Mouse (Mus musculus): ENCODE measurements around the gene Chmp4b. TPM values are rescaled to one million over a fixed set of nuclear protein-coding genes. Genes with fewer than 3 reads are reported as not detected.

Chmp4b gene
- 100 to 1,000 TPM; 199 to 204 TPM for total RNA-seq (2021)
- long read RNA-seq, experiment 1, partial matches to known transcripts: 0 of 2 reads
- long read RNA-seq, experiment 1, other reads (novel, unspliced or antisense): 2 of 2 reads
- long read RNA-seq, experiment 2, partial matches to known transcripts: 1 of 11 reads
- long read RNA-seq, experiment 2, other reads (novel, unspliced or antisense): 9 of 11 reads

GRCm38 (mm10) chr2:154651363-154651762, at the start of gene Chmp4b:
Gene Chmp4b, plus strand, starts transcription at chr2:154651705.
- DNase-seq (ENCODE audit: low spot score in 2 of 2): no peak

GRCm38 (mm10) chr2:154603007-154603637, 48.4 kb upstream of the Chmp4b start:
- no peak for DNase-seq (ENCODE audit: low spot score in 2 of 2)

- DNase-seq (ENCODE audit: low spot score in 2 of 2): peak; percentile 99 to 100
Observed at GRCm38 (mm10) chr2:154603638-154604153, 47.8 kb upstream of the Chmp4b start, which contains the start of gene Pxmp4. Gene Pxmp4, minus strand, starts transcription at chr2:154603708.

- DNase-seq (ENCODE audit: low spot score in 2 of 2): no peak
Observed at GRCm38 (mm10) chr2:154604156-154604555, 47.3 kb upstream of the Chmp4b start.

GRCm38 (mm10) chr2:154606965-154607364, 44.5 kb upstream of the Chmp4b start:
- no peak for DNase-seq (ENCODE audit: low spot score in 2 of 2)

- DNase-seq (ENCODE audit: low spot score in 2 of 2): no peak
Observed at GRCm38 (mm10) chr2:154609050-154609767, 42.3 kb upstream of the Chmp4b start.

- DNase-seq (ENCODE audit: low spot score in 2 of 2): peak; percentile 88 to 90
Observed at GRCm38 (mm10) chr2:154613118-154614115, 38.1 kb upstream of the Chmp4b start, which contains the start of the genes Zfp341 and 4930519P11Rik. Gene Zfp341, plus strand, starts transcription at chr2:154613297. Gene 4930519P11Rik, minus strand, starts transcription at chr2:154613437.

- no peak for DNase-seq (ENCODE audit: low spot score in 2 of 2)
Observed at GRCm38 (mm10) chr2:154614841-154615576, 36.5 kb upstream of the Chmp4b start.

- no peak for DNase-seq (ENCODE audit: low spot score in 2 of 2)
Observed at GRCm38 (mm10) chr2:154615674-154616073, 35.8 kb upstream of the Chmp4b start.

- DNase-seq (ENCODE audit: low spot score in 2 of 2): no peak
Observed at GRCm38 (mm10) chr2:154617061-154617460, 34.4 kb upstream of the Chmp4b start.

GRCm38 (mm10) chr2:154621684-154622083, 29.8 kb upstream of the Chmp4b start:
- DNase-seq (ENCODE audit: low spot score in 2 of 2): no peak

- no peak for DNase-seq (ENCODE audit: low spot score in 2 of 2)
Observed at GRCm38 (mm10) chr2:154624137-154624536, 27.4 kb upstream of the Chmp4b start.

- peak in 1 of 2 experiments; percentile 39 for DNase-seq (ENCODE audit: low spot score in 2 of 2)
Observed at GRCm38 (mm10) chr2:154630531-154630930, 21.0 kb upstream of the Chmp4b start.

GRCm38 (mm10) chr2:154632203-154632780, 19.2 kb upstream of the Chmp4b start:
- DNase-seq (ENCODE audit: low spot score in 2 of 2): no peak

- DNase-seq (ENCODE audit: low spot score in 2 of 2): no peak
Observed at GRCm38 (mm10) chr2:154633039-154633742, 18.3 kb upstream of the Chmp4b start.

GRCm38 (mm10) chr2:154633876-154634644, 17.4 kb upstream of the Chmp4b start:
- DNase-seq (ENCODE audit: low spot score in 2 of 2): no peak

- no peak for DNase-seq (ENCODE audit: low spot score in 2 of 2)
Observed at GRCm38 (mm10) chr2:154635826-154636225, 15.7 kb upstream of the Chmp4b start.

- DNase-seq (ENCODE audit: low spot score in 2 of 2): no peak
Observed at GRCm38 (mm10) chr2:154638521-154638920, 13.0 kb upstream of the Chmp4b start.

All from layer of hippocampus, postnatal 14 days (tissue).